Mouse (Mus musculus): ENCODE data around the gene Pcnx2. TPM values are rescaled to one million over a fixed set of nuclear protein-coding genes. Genes with fewer than 3 reads are reported as not detected.

Gene Pcnx2
- polyA plus RNA-seq, 1 experiment from 2014 or later, result 3.3 TPM

DNA sequence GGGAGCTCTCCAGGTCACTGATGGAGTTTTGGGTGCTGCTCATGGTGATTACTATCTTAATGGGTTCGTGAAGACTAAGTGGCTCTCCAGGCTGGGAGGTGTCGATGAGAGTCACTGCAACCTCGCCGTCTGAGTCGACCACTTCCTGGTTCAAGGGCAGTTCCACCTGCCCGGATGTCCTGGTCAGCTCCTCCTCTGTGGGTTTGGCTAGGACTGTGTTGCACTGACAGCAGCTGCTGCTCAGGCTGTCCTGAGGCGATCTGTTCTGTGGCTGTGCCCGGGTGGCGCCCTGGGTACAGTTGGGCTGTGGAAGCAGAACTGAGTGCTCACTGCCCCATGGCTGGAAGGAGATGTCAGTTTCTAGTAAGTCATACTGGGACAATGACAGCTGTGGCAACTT is 10.6 kb downstream of the Pcnx2 start:
- ATAC-seq (ENCODE audit: low FRiP score), result no peak
- H3K27me3 ChIP-seq, result peaks cover 6% of the 10 kb centered on the region; the same call in 1 of the 2 replicates
- no peak overlapping the region for H3K9ac ChIP-seq
- H3K9me3 ChIP-seq, result peaks cover 4% of the 10 kb centered on the region; the same call in 1 of the 2 replicates
- 92% methylated on average over 9 of the region's 9 CpGs for WGBS
- H3K4me1 ChIP-seq (replicated peaks), result 0 out of 2 replicates have a peak, but pooled peaks cover 2% of the 10 kb centered on the region
- peaks cover 72% of the 10 kb centered on the region for H3K36me3 ChIP-seq
- H3K4me3 ChIP-seq, result no peak overlapping the region
- H3K27ac ChIP-seq, result no peak overlapping the region
- no peak overlapping the region for H3K4me2 ChIP-seq

DNA sequence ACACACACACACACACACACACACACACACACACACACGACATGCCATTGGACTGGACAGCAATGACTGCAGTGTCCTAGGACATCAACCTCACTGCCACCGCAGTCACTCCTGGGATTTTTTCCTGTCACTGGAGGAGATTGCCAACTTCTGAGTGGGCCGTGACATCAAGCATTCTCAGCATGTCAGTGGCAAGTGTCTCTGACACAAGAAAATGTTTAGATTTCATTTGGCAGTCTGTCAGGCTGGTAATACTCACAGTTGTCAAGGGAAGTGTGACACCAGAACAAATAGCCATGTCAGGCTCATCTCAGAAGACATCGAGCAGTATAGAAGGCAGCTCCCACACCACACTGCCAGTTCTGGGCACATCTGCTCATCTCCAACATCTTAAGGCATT is 17.7 kb downstream of the Pcnx2 start:
- Histone ChIP-seq H3K4me3 (no peak overlapping the region), H3K27me3 (no peaks in the 10 kb centered on the region), H3K27ac (no peak overlapping the region), H3K9ac (no peak overlapping the region), H3K4me1 (replicated peaks) (0 out of 2 replicates have a peak, but pooled peaks cover 2% of the 10 kb centered on the region), H3K4me2 (no peak overlapping the region), H3K9me3 (peaks cover 4% of the 10 kb centered on the region; the same call in 1 of the 2 replicates), H3K36me3 (peaks cover 44% of the 10 kb centered on the region)
- WGBS, result 82% methylated on average over 4 of the region's 4 CpGs
- no peak for ATAC-seq (ENCODE audit: low FRiP score)

DNA sequence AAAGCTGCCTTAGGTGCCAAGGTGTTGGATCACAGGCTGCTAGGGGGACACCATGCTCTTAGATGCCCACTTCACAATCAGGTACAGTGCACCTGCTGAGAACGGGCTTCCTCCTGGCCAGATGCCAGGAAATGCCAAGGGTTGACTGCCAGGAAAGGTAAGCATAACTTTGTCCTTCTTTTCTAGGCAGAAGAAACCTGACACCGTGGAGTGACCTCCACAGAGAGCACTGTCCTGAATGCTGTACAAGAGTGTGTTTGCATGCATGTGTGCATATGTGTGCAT is 24.9 kb downstream of the Pcnx2 start:
- 88% methylated on average over 2 of the region's 2 CpGs for WGBS
- H3K4me3 ChIP-seq, result no peak overlapping the region
- H3K4me2 ChIP-seq, result no peak overlapping the region
- no peak overlapping the region for H3K9ac ChIP-seq
- H3K27ac ChIP-seq, result no peak overlapping the region
- H3K4me1 ChIP-seq (replicated peaks), result peaks cover 14% of the 10 kb centered on the region
- peaks cover 37% of the 10 kb centered on the region for H3K36me3 ChIP-seq
- no peaks in the 10 kb centered on the region for H3K9me3 ChIP-seq
- H3K27me3 ChIP-seq, result peaks cover 7% of the 10 kb centered on the region
- ATAC-seq (ENCODE audit: low FRiP score), result no peak

DNA sequence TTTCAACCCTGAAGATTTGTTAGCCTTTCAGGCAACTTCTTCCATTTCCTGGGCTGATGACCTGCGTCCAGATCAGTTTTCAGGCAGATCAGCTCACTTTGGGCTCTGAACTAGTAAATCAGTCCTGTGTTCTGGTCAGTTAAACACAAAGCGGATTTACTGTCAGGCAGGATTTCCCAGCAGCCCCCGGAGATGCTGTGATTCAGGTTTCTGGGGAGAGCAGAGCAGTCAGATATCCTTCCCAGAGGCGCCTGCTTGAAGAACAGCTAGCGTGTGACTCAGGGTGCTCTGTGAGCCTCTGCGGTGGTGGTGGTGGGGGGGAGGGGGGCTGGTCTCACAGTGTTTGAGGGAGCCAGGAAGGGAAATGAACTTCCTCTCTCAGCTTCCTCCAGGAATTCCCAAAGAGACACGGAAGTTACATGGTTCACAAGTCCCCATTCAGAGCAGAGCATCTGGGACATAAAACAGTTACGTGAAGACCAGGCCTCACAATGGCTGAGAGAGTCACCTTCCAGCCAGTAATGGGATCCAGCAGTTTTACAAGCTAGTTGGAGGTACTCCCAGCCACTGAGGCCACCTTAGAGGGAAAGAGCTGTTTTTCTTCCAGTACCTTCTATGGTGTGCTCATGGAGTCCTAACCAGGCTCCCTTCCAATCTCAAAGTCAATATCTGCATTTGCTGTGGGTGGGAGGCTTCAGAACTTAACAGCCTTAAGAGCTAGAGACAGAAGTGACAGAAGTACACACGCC is 25.4 kb downstream of the Pcnx2 start:
- Histone ChIP-seq H3K4me1 (replicated peaks) (peaks cover 14% of the 10 kb centered on the region), H3K4me2 (no peak overlapping the region), H3K27me3 (peaks cover 7% of the 10 kb centered on the region), H3K27ac (no peak overlapping the region), H3K4me3 (no peak overlapping the region), H3K36me3 (peaks cover 33% of the 10 kb centered on the region), H3K9ac (no peak overlapping the region), H3K9me3 (no peaks in the 10 kb centered on the region)
- no peak for ATAC-seq (ENCODE audit: low FRiP score)
- 79% methylated on average over 9 of the region's 9 CpGs for WGBS

DNA sequence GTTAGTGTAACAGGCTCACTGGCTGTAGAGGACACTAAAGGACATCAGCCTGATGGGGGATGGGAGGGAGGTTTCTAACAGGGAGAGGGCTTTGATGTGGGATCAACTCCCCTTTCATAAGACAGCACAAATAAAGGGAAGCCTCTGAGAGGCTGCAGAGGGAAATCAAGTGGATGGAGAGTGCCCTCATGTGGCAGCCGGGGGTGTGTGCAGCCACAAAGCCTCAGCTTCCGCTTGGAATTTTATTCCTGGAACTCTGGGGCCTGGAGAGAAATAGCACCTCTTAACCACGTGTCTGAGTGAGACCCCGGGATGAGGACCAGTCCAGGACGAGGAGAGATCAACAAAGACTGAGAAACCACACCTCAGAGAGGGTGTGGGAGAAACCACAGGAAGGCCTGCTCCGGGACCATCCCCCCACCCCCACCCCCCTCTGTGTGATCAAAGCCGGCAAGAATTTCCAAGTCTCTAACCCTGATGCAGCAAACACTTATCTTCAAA is 27.2 kb downstream of the Pcnx2 start:
- H3K9ac ChIP-seq, result peak overlapping the region; percentile 29; the same call in 1 of the 2 replicates
- peak; percentile 73 for ATAC-seq (ENCODE audit: low FRiP score)
- peaks cover 14% of the 10 kb centered on the region for H3K4me1 ChIP-seq (replicated peaks)
- peaks cover 7% of the 10 kb centered on the region for H3K27me3 ChIP-seq
- H3K4me3 ChIP-seq, result no peak overlapping the region
- 0 out of 2 replicates have a peak overlapping the region, but pooled peaks have one; percentile 40 for H3K27ac ChIP-seq
- no peak overlapping the region for H3K4me2 ChIP-seq
- H3K9me3 ChIP-seq, result no peaks in the 10 kb centered on the region
- peaks cover 20% of the 10 kb centered on the region for H3K36me3 ChIP-seq
- WGBS, result 3% methylated on average over 7 of the region's 7 CpGs

DNA sequence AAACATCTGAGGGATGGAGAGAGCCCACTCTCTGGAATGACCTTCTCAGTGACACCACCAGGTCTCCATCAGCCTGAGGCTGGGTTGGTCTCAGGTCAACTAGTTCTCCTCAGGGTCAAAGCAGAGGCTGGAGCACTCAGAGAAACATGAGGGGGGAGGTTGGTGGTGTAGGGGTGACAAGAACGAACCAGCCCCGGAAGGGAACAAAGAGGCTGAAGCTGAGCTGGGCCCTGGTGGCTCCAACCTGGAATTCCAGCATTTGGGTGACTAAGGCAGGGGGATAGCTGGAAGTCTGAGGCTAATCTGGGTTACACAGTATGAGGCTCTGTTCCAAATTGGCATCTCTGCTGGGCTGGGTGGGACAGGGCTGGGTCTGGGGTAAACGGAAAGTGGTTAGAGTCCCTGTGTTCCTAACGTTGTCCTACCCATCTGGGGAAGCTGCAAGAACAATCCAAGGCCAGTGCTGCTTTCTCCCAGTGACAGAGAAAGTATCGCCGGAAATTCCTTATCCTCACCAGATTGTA is 27.9 kb downstream of the Pcnx2 start:
- peak; percentile 35 for ATAC-seq (ENCODE audit: low FRiP score)
- Histone ChIP-seq H3K4me3 (no peak overlapping the region), H3K36me3 (peaks cover 20% of the 10 kb centered on the region), H3K9ac (peak overlapping the region; percentile 29; the same call in 1 of the 2 replicates), H3K4me2 (no peak overlapping the region), H3K27ac (peak overlapping the region; percentile 40), H3K9me3 (no peaks in the 10 kb centered on the region), H3K27me3 (peaks cover 7% of the 10 kb centered on the region), H3K4me1 (replicated peaks) (peaks cover 14% of the 10 kb centered on the region)
- WGBS, result 56% methylated on average over 6 of the region's 6 CpGs

DNA sequence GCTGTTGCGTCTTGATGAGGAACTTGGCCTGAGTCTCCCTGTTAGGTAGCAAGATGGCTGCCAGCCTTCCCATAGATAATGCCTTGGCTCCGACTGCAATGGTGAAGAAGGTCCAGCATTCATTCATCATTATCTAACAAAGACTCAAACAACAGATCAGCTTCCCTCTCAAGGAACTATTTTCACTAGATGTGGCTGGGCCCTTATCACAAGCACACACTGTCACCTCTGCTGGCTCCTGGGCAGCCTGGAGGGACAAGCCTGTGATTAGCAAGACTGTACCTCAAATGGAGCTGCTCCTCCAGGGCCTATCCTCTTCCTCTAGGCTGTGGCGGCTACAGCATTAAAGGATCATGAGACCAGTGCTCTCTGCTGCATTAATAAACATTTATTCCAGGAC is 28.4 kb downstream of the Pcnx2 start:
- peaks cover 15% of the 10 kb centered on the region for H3K36me3 ChIP-seq
- peak overlapping the region; percentile 40; the same call in 1 of the 2 replicates for H3K27ac ChIP-seq
- no peak for ATAC-seq (ENCODE audit: low FRiP score)
- H3K4me1 ChIP-seq (replicated peaks), result peaks cover 14% of the 10 kb centered on the region
- H3K4me3 ChIP-seq, result no peak overlapping the region
- no peaks in the 10 kb centered on the region for H3K9me3 ChIP-seq
- H3K4me2 ChIP-seq, result no peak overlapping the region
- H3K9ac ChIP-seq, result no peak overlapping the region
- peaks cover 5% of the 10 kb centered on the region; the same call in 1 of the 2 replicates for H3K27me3 ChIP-seq
- WGBS, result 74% methylated on average over 3 of the region's 3 CpGs

DNA sequence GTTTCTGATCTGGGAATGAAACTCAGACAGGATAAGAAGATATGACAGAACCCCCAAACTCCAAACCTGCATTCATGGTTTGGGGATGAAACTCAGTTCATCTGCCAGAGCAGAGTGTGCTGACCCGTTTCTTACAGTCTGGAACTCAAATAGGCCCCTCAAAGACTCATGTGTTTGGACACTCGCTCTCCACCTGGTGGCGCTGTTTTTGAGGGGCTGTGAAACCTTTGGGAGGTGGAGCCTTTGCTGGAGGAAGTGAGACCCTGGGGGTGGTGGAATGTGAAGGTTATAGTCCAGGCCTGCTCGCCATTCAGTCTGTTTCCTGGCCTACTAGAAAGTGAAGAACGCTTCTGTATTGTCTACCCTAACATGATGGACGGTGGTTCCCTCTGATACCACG is 29.6 kb downstream of the Pcnx2 start:
- no peak overlapping the region for H3K4me3 ChIP-seq
- no peak overlapping the region for H3K27ac ChIP-seq
- no peaks in the 10 kb centered on the region for H3K9me3 ChIP-seq
- ATAC-seq (ENCODE audit: low FRiP score), result no peak
- no peak overlapping the region for H3K4me2 ChIP-seq
- 70% methylated on average over 7 of the region's 7 CpGs for WGBS
- H3K4me1 ChIP-seq (replicated peaks), result peaks cover 14% of the 10 kb centered on the region
- peaks cover 3% of the 10 kb centered on the region; the same call in 1 of the 2 replicates for H3K36me3 ChIP-seq
- 0 out of 2 replicates have a peak, but pooled peaks cover 5% of the 10 kb centered on the region for H3K27me3 ChIP-seq
- H3K9ac ChIP-seq, result no peak overlapping the region

DNA sequence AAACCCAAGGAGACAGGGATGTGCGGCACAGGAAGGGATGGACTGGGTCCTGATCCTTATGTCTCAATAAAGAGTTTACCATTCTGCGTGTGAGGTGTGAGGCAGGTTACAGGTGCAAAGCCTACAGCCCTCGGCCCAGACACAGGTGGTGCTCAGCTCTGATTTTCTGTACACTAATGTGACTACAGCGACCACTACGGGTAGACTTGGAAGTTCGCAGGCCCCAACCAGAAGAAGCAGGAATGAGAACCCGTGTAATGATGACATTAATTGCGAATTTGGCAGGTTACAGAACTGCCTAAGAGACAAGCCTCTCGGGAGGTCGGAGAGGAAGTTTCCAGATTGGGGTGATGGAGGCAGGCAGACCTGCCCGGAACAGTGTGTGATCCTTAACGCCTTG is 32.0 kb downstream of the Pcnx2 start:
- Histone ChIP-seq H3K9me3 (no peaks in the 10 kb centered on the region), H3K4me2 (no peak overlapping the region), H3K27ac (no peak overlapping the region), H3K36me3 (no peaks in the 10 kb centered on the region; the same call in 1 of the 2 replicates), H3K27me3 (peaks cover 10% of the 10 kb centered on the region; the same call in 1 of the 2 replicates), H3K4me3 (no peak overlapping the region), H3K4me1 (replicated peaks) (peaks cover 23% of the 10 kb centered on the region), H3K9ac (no peak overlapping the region)
- ATAC-seq (ENCODE audit: low FRiP score), result no peak
- 88% methylated on average over 12 of the region's 12 CpGs for WGBS

DNA sequence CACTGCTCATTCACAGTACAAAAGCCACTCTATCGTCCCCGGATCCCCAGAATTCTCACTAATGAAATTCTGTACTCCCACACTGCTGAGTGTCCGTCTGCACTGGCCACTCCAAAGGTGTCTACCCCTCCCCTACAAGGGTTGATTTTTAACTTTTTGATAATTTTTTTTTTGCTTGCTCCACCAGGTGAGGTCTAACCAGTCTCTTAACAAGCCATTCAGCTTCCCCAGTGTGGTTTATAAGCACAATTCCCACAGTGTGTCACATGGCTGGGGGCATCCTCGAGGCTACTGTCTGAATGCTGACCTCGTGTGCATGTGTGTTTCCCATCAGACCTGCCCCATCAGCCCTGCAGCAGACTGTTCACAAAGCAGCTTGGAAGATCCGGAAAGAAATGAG is 40.9 kb downstream of the Pcnx2 start:
- Histone ChIP-seq H3K27ac (no peak overlapping the region; the same call in 1 of the 2 replicates), H3K9ac (no peak overlapping the region), H3K36me3 (peaks cover 13% of the 10 kb centered on the region), H3K27me3 (peaks cover 16% of the 10 kb centered on the region), H3K9me3 (no peaks in the 10 kb centered on the region), H3K4me3 (no peak overlapping the region), H3K4me1 (replicated peaks) (peaks cover 11% of the 10 kb centered on the region), H3K4me2 (no peak overlapping the region)
- ATAC-seq (ENCODE audit: low FRiP score), result no peak
- 53% methylated on average over 6 of the region's 6 CpGs for WGBS

DNA sequence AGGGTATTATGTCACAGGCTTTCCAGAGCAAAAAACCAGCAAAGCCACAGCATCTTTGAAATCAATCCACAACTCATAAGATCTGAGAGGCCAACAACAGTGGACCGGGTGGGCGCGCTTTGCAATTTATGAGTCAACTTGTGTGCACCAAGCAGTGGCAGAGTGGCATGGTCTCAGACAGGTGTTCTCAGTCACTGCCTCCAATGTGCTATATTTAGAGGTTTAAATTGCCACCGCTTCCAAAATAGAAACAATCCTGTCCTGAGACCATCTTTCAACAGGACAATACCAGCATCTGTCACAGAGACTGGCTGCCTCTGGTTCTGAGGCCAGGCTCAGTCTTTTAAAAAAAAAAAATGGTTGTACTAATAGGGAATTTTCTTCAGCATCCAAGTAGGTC is 42.0 kb downstream of the Pcnx2 start:
- H3K4me3 ChIP-seq, result no peak overlapping the region
- no peaks in the 10 kb centered on the region for H3K9me3 ChIP-seq
- H3K9ac ChIP-seq, result no peak overlapping the region
- peaks cover 15% of the 10 kb centered on the region for H3K27me3 ChIP-seq
- no peak overlapping the region for H3K4me2 ChIP-seq
- peaks cover 8% of the 10 kb centered on the region; the same call in 1 of the 2 replicates for H3K4me1 ChIP-seq (replicated peaks)
- H3K36me3 ChIP-seq, result peaks cover 19% of the 10 kb centered on the region
- WGBS, result 87% methylated on average over 4 of the region's 4 CpGs
- ATAC-seq (ENCODE audit: low FRiP score), result no peak
- H3K27ac ChIP-seq, result no peak overlapping the region

DNA sequence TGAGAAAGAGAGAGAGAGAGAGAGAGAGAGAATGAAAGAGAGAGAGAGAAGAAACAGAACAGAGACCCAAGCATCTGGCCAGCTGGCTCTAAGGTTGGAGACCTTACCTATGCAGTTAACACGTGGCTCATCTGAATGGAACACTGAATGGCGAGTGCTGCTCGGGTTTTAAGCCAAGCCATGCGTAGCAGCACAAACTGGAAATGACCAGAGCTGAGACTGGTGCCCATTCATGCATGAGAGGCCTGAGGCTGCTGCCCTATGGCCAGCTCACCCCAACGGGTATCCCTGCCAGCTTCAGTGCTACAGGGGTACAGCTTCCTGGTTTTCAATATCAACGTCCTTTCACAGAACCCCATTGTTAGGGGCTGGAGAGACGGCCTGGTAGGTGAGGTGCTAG is 43.7 kb downstream of the Pcnx2 start:
- Histone ChIP-seq H3K4me3 (no peak overlapping the region), H3K36me3 (peaks cover 26% of the 10 kb centered on the region), H3K9ac (no peak overlapping the region), H3K27ac (no peak overlapping the region), H3K4me1 (replicated peaks) (peaks cover 8% of the 10 kb centered on the region; the same call in 1 of the 2 replicates), H3K4me2 (no peak overlapping the region), H3K9me3 (no peaks in the 10 kb centered on the region), H3K27me3 (peaks cover 15% of the 10 kb centered on the region)
- 68% methylated on average over 7 of the region's 7 CpGs for WGBS
- ATAC-seq (ENCODE audit: low FRiP score), result no peak

Measured in hindbrain, embryonic 13.5 days (tissue).